Mouse (Mus musculus): ENCODE data around the gene Cyp26b1. TPM values are rescaled to one million over a fixed set of nuclear protein-coding genes. Genes with fewer than 3 reads are reported as not detected.
"Not testable (repeated sequence)": the region's sequence is repeated elsewhere in the genome, so short reads cannot be mapped to it uniquely, and the experiment has no call there.

Cyp26b1 gene
- total RNA-seq (2017), result not detected in 3 replicates

DNA sequence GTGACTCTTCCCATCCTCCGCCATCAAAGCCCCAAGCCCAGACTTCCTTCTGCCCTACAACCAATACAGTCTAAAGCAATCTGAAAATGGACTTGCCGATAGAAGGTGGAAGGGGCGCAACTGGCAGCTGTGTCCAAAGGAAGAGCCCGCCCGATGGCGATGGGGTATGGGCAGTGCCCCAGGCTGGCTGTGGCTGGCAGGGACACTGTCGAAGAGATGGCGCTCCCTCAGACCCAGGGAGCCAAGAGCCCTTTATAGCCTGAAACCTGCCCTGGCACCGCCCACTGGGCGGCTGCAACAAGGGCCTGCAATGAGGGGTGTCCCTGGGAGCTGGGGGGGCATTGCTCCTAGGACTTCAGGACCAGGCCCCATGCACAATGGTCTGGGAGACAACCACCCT is at the start of gene Cyp26b1:
TSS of gene Cyp26b1 (minus strand) at position 216 of the 400 bp plus-strand sequence.
- ATAC-seq (replicated peaks; ENCODE audit: insufficient number of reproducible peaks, low FRiP score, low TSS enrichment, poor library complexity, severe bottlenecking), result no peak

DNA sequence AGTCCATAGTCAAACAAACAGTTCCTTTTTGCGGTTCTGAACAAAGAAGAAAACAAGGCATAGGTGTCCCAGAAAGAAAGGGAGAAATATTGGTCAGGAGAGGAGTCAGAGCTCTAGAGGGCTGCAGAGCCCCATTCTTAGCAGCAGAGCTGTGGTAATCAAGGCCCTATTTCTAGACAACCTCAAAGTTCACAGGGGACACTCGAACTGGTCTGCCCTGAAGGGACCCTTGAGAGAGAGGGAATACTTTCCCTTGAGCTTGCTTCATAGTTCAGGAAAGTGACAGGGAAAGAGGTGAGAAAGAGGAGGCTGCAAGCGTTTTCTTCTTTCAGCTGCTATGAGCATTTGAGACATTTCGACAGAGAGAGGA is 47.3 kb upstream of the Cyp26b1 start:
- no peak for ATAC-seq (replicated peaks; ENCODE audit: insufficient number of reproducible peaks, low FRiP score, low TSS enrichment, poor library complexity, severe bottlenecking)

DNA sequence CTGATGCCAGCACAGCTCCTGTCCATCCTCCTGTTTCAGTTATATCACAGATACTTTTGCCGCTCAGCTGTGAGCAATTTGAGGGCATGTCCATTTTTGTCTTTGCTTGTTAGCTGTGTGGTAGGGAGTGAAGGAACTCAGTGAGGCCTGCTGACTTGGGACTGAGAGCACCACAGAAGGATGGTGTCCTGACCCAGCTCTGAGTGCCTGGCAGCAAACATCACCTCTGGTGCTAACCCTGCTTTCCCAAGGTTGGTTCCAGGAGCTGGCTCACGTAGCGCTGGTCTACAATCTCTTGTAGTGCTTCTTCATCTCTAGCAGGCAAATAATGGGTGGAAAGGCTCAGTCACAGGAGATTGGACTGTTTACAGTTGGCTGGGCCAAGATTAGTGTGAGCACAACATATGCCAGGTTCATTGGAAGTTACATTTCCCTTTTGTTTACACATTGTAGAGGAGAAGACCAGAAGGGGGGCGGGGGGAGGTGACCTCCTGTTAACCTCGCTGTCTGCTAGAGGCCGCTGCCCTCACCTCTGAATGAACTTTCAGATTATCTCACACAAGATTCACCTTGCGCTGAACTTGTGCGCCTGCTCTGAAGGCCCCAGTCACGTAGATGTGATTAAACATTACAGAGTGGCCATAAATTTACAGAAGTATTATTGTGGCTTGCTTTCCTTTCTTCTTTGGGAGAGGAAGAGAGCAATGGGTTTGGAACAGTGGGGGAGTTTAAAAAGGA is 46.8 kb upstream of the Cyp26b1 start:
- no peak for ATAC-seq (replicated peaks; ENCODE audit: insufficient number of reproducible peaks, low FRiP score, low TSS enrichment, poor library complexity, severe bottlenecking)

DNA sequence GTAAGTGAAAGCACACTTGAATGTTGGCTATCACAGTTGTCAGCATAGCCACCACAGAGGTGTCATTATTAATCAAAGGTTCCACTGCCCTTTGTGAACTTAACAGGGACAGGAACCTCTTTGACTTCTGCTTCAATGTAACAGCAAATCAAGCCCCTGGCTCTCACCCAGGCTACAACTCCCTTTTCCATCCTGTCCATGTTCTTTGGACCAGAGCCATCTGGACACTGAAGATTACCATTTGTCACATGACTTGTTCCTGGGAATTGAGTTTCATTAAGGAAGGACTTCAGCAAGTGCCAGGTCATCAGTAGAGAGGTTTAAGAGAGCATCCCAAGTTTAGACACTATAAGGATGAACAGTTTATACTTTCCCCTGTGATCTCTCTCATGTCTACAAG is 44.5 kb upstream of the Cyp26b1 start:
- ATAC-seq (replicated peaks; ENCODE audit: insufficient number of reproducible peaks, low FRiP score, low TSS enrichment, poor library complexity, severe bottlenecking), result no peak

DNA sequence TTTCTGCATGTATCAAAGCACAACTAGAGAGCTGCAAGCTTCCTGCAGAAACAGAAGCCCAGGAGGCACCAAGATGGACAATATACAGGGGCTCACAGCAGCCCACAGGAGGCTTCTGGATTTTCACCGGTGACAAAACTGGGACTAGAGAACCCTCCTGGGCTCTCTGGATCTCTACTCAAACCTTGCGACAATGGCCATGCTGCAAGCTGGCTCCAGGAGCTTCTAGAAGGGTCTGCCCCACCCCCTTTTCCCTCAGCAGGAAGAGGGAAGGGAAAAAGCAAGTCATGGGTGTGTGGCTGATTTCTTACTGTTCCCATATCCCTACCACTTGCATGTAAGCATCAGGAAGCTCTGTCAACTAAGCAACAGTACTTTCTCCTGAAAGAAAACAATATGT is 37.9 kb upstream of the Cyp26b1 start:
- no peak for ATAC-seq (replicated peaks; ENCODE audit: insufficient number of reproducible peaks, low FRiP score, low TSS enrichment, poor library complexity, severe bottlenecking)

DNA sequence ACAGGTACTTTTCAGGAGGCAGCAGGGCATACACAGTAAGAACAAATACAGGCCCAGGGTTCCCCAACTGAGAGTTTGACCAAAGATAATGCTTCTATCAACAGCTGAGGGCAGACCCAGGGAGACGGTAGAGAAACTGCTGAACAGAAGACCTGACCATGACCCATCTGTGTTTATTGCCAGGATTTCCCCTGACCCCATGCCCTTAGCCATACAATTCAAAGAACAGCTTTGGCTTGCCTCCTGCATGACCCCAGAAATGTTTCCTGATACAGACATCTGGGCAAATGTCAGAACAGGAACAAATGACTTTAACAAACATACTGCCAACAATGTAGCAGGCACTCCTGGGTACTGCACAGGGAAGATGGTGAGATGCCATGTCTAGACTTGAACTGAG is 36.6 kb upstream of the Cyp26b1 start:
- no peak for ATAC-seq (replicated peaks; ENCODE audit: insufficient number of reproducible peaks, low FRiP score, low TSS enrichment, poor library complexity, severe bottlenecking)

DNA sequence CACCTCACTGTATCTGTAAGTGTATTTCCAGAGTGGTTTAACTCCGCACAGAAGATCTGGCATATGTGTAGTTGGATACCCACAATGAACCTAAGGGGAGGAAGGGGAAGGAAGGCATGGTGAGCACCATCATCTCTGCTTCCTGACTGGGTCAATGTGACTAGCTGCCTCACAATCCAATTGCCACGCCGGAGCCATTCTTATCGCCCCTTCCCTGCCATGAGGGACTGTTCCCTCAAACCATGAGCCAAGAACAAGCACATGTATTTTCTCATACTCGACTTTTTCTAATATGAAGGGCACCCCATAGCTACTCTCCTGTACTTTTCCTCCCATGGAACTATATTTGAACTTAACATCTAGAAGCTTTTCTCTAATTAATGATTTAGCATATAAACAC is 35.1 kb upstream of the Cyp26b1 start:
- no peak for ATAC-seq (replicated peaks; ENCODE audit: insufficient number of reproducible peaks, low FRiP score, low TSS enrichment, poor library complexity, severe bottlenecking)

DNA sequence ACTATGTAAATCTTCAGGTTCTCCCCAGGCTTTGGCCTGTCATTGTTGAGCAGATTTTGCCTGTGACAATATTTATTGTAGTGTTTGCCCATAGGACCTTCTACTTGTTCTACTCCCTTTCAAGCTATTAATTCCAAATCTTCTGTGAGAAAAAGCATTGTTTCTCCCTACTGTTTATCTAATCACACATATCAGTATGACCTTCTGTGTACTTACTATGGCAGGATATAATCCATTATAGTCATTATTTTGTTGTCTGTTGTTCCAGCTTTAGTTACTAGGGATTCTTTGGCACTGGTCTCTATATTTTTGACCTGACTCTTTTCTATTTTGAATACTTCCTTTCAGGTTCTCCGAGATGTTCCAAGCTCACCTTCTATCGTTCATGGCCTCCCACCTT is 32.7 kb upstream of the Cyp26b1 start:
- ATAC-seq (replicated peaks; ENCODE audit: insufficient number of reproducible peaks, low FRiP score, low TSS enrichment, poor library complexity, severe bottlenecking), result no peak

DNA sequence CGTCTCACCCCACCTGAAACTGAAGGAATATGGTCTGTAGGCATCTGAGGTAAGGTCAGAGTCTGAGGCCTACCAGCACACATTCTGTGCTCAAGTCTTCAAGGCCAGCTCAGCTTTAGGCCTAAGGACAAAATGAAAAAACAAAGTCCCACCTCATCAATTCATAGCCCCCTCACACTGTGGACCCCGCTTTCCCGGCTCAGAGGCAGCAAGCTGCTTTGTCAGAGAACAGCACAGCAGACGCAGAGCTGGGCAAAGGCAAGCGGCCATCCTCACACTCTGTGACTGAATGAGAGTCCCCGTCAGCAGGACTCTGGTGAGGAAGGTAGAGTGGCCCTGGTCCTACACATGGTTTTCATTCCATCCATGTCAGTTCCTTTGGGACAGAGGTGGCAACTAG is 25.5 kb upstream of the Cyp26b1 start:
- no peak for ATAC-seq (replicated peaks; ENCODE audit: insufficient number of reproducible peaks, low FRiP score, low TSS enrichment, poor library complexity, severe bottlenecking)

DNA sequence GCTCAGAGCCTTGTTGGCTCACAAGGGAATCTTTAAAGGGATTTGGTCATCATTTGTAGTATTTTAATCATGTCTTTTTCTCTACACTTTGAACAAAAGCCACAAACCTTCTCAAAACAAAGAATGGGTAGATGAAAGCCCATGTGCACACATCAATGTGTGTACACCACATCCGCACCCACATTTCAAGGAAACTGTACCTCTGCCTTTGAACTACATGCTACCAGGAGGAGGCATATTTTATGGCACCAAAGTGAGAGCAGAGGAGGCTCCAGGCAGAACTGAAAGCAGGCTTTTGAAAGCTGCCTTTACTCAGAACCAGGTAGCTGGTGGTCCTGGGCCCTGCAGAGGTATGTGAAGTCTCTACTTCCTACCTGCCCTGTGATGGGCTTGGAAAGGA is 23.3 kb upstream of the Cyp26b1 start:
- ATAC-seq (replicated peaks; ENCODE audit: insufficient number of reproducible peaks, low FRiP score, low TSS enrichment, poor library complexity, severe bottlenecking), result no peak

DNA sequence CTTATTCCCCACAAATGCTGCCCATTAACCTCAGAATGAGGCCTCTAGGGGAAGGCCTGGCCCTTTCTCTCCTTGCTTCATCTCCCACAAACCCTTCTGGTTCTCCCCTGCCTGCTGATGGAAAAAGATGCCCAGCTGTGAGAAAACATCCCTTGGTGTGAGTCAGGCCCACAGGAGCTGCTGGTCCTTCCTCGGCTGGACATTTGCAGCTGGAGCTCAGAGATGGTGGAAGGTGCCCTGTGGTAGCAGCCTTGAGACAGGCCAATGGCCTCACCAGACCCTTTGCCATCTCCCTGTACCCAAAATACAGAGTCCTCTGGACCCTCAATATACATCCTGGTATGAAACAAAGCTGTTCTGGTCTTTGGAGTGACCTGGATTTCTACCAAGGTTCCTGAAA is 22.9 kb upstream of the Cyp26b1 start:
- ATAC-seq (replicated peaks; ENCODE audit: insufficient number of reproducible peaks, low FRiP score, low TSS enrichment, poor library complexity, severe bottlenecking), result no peak

DNA sequence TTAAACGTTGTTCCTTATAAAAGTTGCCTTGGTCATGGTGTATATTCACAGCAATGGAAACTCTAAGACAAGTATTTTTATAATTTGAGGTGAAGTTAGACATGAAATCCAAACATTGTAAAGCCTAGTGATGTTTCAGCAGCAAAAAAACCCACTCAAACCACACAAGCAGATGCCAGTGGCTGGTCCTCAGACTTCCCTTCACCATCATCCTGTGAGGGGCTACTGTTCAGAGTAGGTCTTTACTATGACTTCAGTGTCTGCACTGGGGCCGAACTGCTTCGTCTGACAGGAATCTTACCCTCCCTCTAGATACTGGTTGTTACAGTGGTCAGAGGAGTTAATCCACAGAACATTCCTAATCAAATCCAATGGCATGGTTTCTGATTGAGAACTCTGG is 19.9 kb upstream of the Cyp26b1 start:
- no peak for ATAC-seq (replicated peaks; ENCODE audit: insufficient number of reproducible peaks, low FRiP score, low TSS enrichment, poor library complexity, severe bottlenecking)

DNA sequence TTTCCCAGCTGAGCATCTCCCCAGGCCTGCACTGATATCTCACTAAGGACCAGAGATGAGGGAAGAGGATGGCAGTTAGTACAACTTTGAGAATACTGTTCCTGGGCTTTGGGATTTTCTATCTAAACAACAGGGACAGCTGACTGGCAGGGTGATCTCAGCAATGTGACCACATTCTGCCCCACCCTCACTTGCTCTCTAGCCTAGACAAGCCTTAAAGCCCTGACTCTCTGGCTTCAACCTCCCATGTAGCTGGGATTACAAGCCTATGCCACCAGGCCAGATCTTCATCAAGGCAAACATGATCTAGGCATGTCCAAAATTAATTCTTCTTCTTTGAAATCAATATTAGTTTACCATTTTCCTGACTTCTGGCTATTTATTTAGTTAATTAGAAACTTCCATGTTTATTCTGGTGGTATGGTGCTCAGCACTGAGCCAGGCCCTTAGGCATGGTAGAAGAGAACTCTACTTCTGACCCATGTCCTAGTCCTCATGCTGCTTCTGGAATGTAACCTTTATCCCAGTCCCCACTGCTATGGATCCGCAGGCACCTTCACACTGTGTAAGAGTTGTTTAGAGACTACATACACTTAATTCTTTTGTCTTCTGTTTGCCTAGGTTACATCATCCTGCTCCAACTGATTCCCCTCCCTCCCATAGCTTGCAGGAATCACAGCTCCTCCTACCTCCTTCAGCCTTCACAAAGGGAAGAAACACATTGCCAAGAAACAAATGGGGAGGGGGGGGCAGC is 7.6 kb upstream of the Cyp26b1 start:
- ATAC-seq (replicated peaks; ENCODE audit: insufficient number of reproducible peaks, low FRiP score, low TSS enrichment, poor library complexity, severe bottlenecking), result no peak

DNA sequence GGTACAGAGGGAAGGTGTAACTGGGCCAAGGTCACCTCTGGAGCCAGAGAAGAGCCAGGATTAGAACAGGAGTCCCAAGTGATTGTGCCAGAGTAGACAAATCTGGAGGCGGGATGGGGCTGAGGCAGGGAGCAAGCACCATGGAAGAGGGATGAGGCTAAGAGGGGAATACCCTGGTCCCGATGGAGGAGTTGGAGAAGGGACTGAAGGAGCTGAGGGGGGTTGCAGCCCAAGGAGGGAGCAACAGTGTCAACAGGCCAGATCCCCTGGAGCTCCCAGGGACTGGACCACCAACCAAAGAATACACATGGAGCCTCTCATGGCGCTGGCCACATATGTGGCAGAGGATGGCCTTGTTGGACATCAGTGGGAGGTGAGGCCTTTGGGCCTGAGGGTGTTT is 5.6 kb upstream of the Cyp26b1 start:
- not testable (repeated sequence) for ATAC-seq (replicated peaks; ENCODE audit: insufficient number of reproducible peaks, low FRiP score, low TSS enrichment, poor library complexity, severe bottlenecking)

DNA sequence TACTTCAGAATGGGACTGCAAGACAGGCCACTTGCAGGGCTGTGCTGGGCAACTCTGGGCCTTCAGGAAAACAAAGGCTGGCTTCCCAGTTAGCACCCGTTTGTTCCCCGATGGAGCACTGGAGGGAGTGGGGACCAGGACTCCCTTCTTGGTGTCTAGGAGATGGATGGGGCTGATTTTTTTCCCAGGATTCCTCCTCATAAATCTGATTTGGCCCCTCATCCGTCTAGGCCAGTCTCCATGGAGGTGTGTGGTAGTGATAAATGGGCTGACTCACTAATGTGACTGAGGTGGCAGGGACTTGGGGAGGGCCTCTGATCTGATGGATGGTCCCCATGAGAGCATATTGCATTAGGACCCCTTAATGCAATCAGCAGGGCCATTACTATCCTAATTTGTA is 5.0 kb upstream of the Cyp26b1 start:
- no peak for ATAC-seq (replicated peaks; ENCODE audit: insufficient number of reproducible peaks, low FRiP score, low TSS enrichment, poor library complexity, severe bottlenecking)

DNA sequence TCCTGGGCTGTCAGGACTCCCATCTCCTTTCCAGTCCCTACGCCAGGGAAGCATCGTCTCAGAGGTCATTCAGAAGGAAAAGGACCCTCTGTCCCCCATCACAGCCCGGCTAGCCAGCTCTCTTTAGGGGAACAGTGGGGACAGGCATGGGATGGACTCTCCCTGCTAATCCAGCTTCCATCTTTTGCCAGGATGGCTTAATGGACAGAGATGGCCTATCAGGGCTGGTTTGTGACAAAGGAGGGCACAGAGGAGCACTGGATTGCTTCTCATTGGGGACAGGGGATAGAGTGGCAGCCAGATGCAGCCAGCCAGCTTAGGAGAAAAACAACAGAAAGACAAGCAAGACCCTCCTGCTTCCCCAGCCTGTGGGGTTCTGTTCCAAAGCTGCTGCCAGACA is 918 bp upstream of the Cyp26b1 start:
- ATAC-seq (replicated peaks; ENCODE audit: insufficient number of reproducible peaks, low FRiP score, low TSS enrichment, poor library complexity, severe bottlenecking), result no peak

DNA sequence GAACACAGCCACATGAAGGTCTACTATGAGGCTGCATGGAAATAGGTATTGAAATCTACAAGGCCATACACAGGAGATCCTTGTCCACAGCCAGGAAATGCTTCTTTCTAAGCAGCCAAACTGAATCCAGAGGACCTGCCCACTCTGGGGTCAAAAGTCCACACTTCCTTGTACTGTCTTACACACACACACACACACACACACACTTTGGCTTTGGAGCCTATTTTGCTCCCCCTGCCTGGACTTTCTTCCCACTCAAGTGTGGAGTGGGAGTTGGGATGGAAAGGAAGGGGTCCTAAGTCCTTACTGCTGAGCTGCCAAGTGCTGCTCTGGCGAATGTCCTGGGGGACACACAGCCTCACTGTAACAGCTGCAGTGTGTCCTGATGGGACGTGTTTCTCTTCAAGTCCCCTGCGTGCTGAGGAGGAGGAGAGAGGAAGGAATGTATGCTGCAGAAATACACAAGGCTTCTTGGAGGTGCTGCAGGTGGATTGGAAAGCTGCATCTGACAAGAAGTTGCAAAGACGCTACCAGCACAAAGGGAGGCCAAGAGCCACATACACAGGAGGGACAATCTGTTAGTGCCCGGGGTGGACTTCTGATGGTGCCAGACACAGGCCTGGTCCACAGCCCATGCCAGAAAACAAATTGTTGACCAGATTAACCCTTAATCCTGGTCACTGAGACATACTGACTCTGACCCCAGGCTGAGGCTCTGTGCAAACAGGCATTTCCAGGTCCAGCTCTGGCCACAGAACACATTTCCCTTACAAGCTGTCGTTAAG is 2.6 kb downstream of the Cyp26b1 start:
- ATAC-seq (replicated peaks; ENCODE audit: insufficient number of reproducible peaks, low FRiP score, low TSS enrichment, poor library complexity, severe bottlenecking), result no peak

DNA sequence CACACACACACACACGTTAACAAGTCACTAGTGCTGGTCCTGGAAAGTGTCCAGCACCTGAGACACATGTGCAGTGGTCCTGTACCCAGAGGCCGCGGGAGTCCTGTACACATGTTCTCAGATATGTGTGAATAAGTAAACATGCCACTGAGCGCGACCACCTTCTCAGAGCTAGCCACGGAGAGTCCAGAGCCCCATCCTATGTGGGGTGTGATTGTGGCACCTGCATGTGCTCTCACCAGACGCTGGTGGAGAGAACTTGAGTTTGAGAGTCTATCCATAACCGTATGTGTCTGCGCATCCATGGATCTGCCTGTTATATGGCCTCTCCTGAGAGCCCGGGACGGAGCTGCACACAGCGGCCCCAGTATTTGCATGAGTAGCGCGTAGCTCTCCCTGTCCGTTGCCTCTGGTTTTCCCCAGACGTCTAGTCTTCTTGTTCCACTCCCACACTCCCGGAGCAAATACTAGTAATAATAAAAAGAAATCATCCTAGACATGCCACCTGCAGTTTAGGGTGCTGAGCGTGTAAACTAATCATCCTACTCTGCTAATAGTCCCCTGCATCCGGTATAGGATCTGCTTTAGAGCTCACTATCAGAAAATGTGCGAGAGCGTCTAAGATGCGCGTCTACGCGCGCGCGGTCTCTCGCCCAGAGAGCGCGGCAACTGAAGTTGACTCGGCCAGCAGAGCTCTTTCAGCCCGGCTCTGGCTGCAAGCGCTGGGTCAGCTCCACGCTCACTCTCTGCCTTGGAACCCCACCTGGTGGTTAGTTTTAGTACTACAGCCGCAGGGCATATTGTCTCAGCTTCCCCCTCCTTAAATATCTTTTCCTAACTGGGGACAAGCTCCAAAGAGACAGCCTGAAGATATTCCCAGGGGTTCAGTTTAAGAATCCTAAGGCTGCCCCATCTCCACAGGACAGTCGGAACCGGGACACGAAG is 3.7 kb downstream of the Cyp26b1 start:
- ATAC-seq (replicated peaks; ENCODE audit: insufficient number of reproducible peaks, low FRiP score, low TSS enrichment, poor library complexity, severe bottlenecking), result no peak

Measured in monocyte, adult 5-6 weeks (primary cell).